Mouse (Mus musculus) hematopoietic multipotent progenitor cell, adult 10-12 weeks (in vitro differentiated cells): ENCODE results near the gene Eif2b1. TPM values are rescaled to one million over a fixed set of nuclear protein-coding genes. Genes with fewer than 3 reads are reported as not detected.

ENCODE experiments used
- polyA plus RNA-seq: library from polyadenylated mRNA; stranded (reverse); fragments of >175 nt; gene quantifications from 2 replicates; pipeline ENCODE4 v1.2.3, GENCODE M21; 2012; ENCODE audit warnings: low replicate concordance

The Eif2b1 gene
- 3.2 and 3.3 TPM in 2 replicates for polyA plus RNA-seq

GRCm38 (mm10) chr5:124578633-124579317 lies at the start of gene Eif2b1, which contains the start of gene Gtf2h3:
Gene Eif2b1 (minus strand): TSS chr5:124579131.
Gene Gtf2h3 (plus strand): TSS chr5:124579140.

GRCm38 (mm10) chr5:124552558-124553307 lies 26.2 kb downstream of the Eif2b1 start, which contains the start of gene Ddx55:
Gene Ddx55 (plus strand): TSS chr5:124552864.

GRCm38 (mm10) chr5:124540383-124540786 lies 38.5 kb downstream of the Eif2b1 start, which contains the start of gene Tmed2:
Gene Tmed2 (plus strand): TSS chr5:124540695.

GRCm38 (mm10) chr5:124530655-124531582 lies 48.0 kb downstream of the Eif2b1 start, which contains the start of gene Rilpl1:
Gene Rilpl1 (minus strand): TSS chr5:124531391.

Other genes starting within 250 kb of the Eif2b1 start
- 84.3 and 115 TPM in 2 replicates for gene Cdk2ap1, start 216.0 kb downstream of the Eif2b1 start, polyA plus RNA-seq
- gene Sbno1, start 153.1 kb downstream of the Eif2b1 start, polyA plus RNA-seq = 19.3 and 24.4 TPM in 2 replicates
- gene Kmt5a, start 139.2 kb downstream of the Eif2b1 start, polyA plus RNA-seq = 48.2 and 82.2 TPM in 2 replicates
- gene Rilpl2, start 100.8 kb downstream of the Eif2b1 start, polyA plus RNA-seq = 43.6 and 83.7 TPM in 2 replicates
- gene Snrnp35, start 96.0 kb downstream of the Eif2b1 start, polyA plus RNA-seq = 9.6 and 10.5 TPM in 2 replicates
- 4.5 and 14.1 TPM in 2 replicates for gene Rilpl1, start 47.7 kb downstream of the Eif2b1 start, polyA plus RNA-seq
- 71.7 and 173 TPM in 2 replicates for gene Tmed2, start 38.4 kb downstream of the Eif2b1 start, polyA plus RNA-seq
- 21.2 and 26.4 TPM in 2 replicates for gene Ddx55, start 26.3 kb downstream of the Eif2b1 start, polyA plus RNA-seq
- gene Gtf2h3, start within 50 bp of the Eif2b1 start, polyA plus RNA-seq = 1.8 and 4.3 TPM in 2 replicates
- gene Atp6v0a2, start 49.4 kb upstream of the Eif2b1 start, polyA plus RNA-seq = 10.9 and 17.6 TPM in 2 replicates
- 0.01 and 0.02 TPM in 2 replicates for gene Dnah10, start 146.0 kb upstream of the Eif2b1 start, polyA plus RNA-seq